Mouse (Mus musculus) forebrain, embryonic 13.5 days (tissue): ENCODE measurements at regions not wholly inside any gene's neighbourhood (a gene's known extent, or its start where the extent isn't known, plus 50 kb on each side); places are given as distances from the start of the nearest gene placed in this dataset.

Experiments used
- ATAC-seq: fragments of 200-750 bp; cut with Nextera tagmentation; 2 replicates; pipeline ENCODE4 v1.8.0; 2017
- H3K27ac ChIP-seq: fragments of 300-500 bp; sonication (generic); 2 replicates; pipeline ENCODE4 v1.5.1; 2015; ENCODE audit warnings: inconsistent platforms, mild to moderate bottlenecking, moderate library complexity
- H3K27me3 ChIP-seq: fragments of 300-500 bp; sonication (generic); 2 replicates; pipeline ENCODE4 v1.6.1; 2015; ENCODE audit warnings: mild to moderate bottlenecking, inconsistent platforms
- H3K36me3 ChIP-seq: fragments of 300-500 bp; sonication (generic); 2 replicates; pipeline ENCODE4 v1.6.1; 2015; ENCODE audit warnings: mild to moderate bottlenecking, inconsistent platforms; ENCODE audit not compliant: poor library complexity, severe bottlenecking
- H3K4me1 ChIP-seq: fragments of 300-500 bp; sonication (generic); 2 replicates; pipeline ENCODE4 v1.6.1; 2015; ENCODE audit warnings: inconsistent platforms
- H3K4me2 ChIP-seq: fragments of 300-500 bp; sonication (generic); 2 replicates; pipeline ENCODE4 v1.6.1; 2015; ENCODE audit warnings: inconsistent platforms, mild to moderate bottlenecking, moderate library complexity
- H3K4me3 ChIP-seq: fragments of 300-500 bp; sonication (generic); 2 replicates; pipeline ENCODE4 v1.5.1; 2015; ENCODE audit warnings: mild to moderate bottlenecking, inconsistent platforms
- H3K9ac ChIP-seq: fragments of 300-500 bp; sonication (generic); 2 replicates; pipeline ENCODE4 v1.6.1; 2015; ENCODE audit warnings: mild to moderate bottlenecking, inconsistent platforms
- H3K9me3 ChIP-seq: fragments of 300-500 bp; sonication (generic); replicated peaks from 2 replicates; pipeline ENCODE4 v1.6.1; 2016; ENCODE audit warnings: inconsistent platforms
- WGBS: fragments of 180-500 bp; shearing (Covaris S2); methylation state at CpG from one replicate; pipeline ENCODE4 v1.1.7; 2015; 5-methylcytosine and 5-hydroxymethylcytosine counted together

GRCm38 (mm10) chr8:76309200-76309599 is 590.0 kb upstream of the Nr3c2 start:
- H3K27ac ChIP-seq: no peak overlapping the region
- no peaks in the 10 kb centered on the region for H3K4me1 ChIP-seq
- H3K4me3 ChIP-seq: no peak overlapping the region
- H3K4me2 ChIP-seq: no peak overlapping the region
- H3K27me3 ChIP-seq: no peaks in the 10 kb centered on the region
- H3K9me3 ChIP-seq: no peaks in the 10 kb centered on the region
- no peak overlapping the region for H3K9ac ChIP-seq
- 75% methylated on average over 3 of the region's 3 CpGs for WGBS
- H3K36me3 ChIP-seq: no peaks in the 10 kb centered on the region
- no peak for ATAC-seq

GRCm38 (mm10) chr8:76328540-76328939 is 570.7 kb upstream of the Nr3c2 start:
- no peak overlapping the region for H3K4me3 ChIP-seq
- 54% methylated on average over 1 of the region's 1 CpGs for WGBS
- no peak overlapping the region for H3K27ac ChIP-seq
- H3K4me2 ChIP-seq: no peak overlapping the region
- no peaks in the 10 kb centered on the region for H3K4me1 ChIP-seq
- H3K9ac ChIP-seq: no peak overlapping the region
- H3K36me3 ChIP-seq: no peaks in the 10 kb centered on the region
- no peak for ATAC-seq
- H3K9me3 ChIP-seq: no peaks in the 10 kb centered on the region
- no peaks in the 10 kb centered on the region for H3K27me3 ChIP-seq

DNA sequence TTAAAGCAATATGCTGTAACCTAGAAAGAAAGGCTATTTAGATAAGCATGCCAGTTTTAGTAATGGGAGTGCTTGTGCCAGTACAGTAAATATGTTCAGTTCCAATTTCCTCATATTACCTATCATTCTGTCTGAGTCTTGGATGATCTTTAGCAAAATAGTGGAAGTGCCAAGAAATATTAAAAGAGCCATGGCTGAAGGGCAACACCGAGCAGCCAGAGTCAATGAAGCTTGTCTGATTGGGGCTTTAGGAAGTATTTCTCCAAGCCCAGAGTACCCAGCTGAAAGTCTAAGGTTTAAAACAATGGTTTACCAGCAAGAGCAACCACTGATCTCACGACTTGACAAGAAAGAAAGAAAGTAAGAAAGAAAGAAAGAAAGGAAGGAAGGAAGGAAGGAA is 556.2 kb upstream of the Nr3c2 start:
- H3K4me2 ChIP-seq: no peak overlapping the region
- no peak for ATAC-seq
- 62% methylated on average over 2 of the region's 2 CpGs for WGBS
- H3K36me3 ChIP-seq: no peaks in the 10 kb centered on the region
- no peaks in the 10 kb centered on the region for H3K9me3 ChIP-seq
- no peak overlapping the region for H3K27ac ChIP-seq
- H3K4me3 ChIP-seq: no peak overlapping the region
- H3K9ac ChIP-seq: no peak overlapping the region
- no peaks in the 10 kb centered on the region for H3K27me3 ChIP-seq
- H3K4me1 ChIP-seq: no peaks in the 10 kb centered on the region

- Histone ChIP-seq H3K4me2 (no peak overlapping the region), H3K9ac (no peak overlapping the region), H3K27ac (no peak overlapping the region), H3K4me3 (no peak overlapping the region), H3K4me1 (no peaks in the 10 kb centered on the region), H3K27me3 (no peaks in the 10 kb centered on the region), H3K36me3 (no peaks in the 10 kb centered on the region), H3K9me3 (no peaks in the 10 kb centered on the region)
- WGBS: 88% methylated on average over 4 of the region's 4 CpGs
- no peak for ATAC-seq
Observed at GRCm38 (mm10) chr8:76346150-76346549, 553.1 kb upstream of the Nr3c2 start.

GRCm38 (mm10) chr8:76346832-76347231 is 552.4 kb upstream of the Nr3c2 start:
- no peak overlapping the region for H3K4me2 ChIP-seq
- no peak for ATAC-seq
- no peak overlapping the region for H3K4me3 ChIP-seq
- H3K27me3 ChIP-seq: no peaks in the 10 kb centered on the region
- H3K9ac ChIP-seq: no peak overlapping the region
- no peaks in the 10 kb centered on the region for H3K4me1 ChIP-seq
- H3K36me3 ChIP-seq: no peaks in the 10 kb centered on the region
- WGBS: 87% methylated on average over 1 of the region's 1 CpGs
- no peaks in the 10 kb centered on the region for H3K9me3 ChIP-seq
- no peak overlapping the region for H3K27ac ChIP-seq

- Histone ChIP-seq H3K27ac (no peak overlapping the region), H3K36me3 (no peaks in the 10 kb centered on the region), H3K27me3 (no peaks in the 10 kb centered on the region), H3K4me3 (no peak overlapping the region), H3K9me3 (no peaks in the 10 kb centered on the region), H3K4me2 (no peak overlapping the region), H3K4me1 (no peaks in the 10 kb centered on the region), H3K9ac (no peak overlapping the region)
- ATAC-seq: no peak
Observed at GRCm38 (mm10) chr8:76374314-76374713, 524.9 kb upstream of the Nr3c2 start.

DNA sequence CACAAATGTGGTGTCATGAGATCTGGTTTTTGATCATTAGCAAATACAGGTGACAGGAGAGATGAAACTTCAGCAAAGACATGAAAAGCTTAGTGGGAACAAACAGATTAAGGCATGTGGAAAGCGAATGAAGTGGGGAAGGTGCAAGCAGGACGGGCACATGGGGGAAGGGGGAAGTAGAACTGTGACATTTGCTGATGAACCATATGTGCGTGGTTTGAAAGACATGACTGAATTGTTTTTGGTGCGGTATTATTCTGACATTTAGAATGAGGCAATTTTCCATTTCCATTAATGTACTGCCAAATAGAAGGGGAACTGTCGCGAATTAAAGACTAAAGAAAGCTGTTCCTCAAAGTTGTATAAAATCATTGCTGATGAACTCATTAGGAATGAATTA is 521.5 kb upstream of the Nr3c2 start:
- no peak overlapping the region for H3K9ac ChIP-seq
- no peaks in the 10 kb centered on the region for H3K36me3 ChIP-seq
- WGBS: 89% methylated on average over 6 of the region's 6 CpGs
- no peak overlapping the region for H3K4me3 ChIP-seq
- ATAC-seq: no peak
- no peaks in the 10 kb centered on the region for H3K4me1 ChIP-seq
- H3K27me3 ChIP-seq: no peaks in the 10 kb centered on the region
- no peaks in the 10 kb centered on the region for H3K9me3 ChIP-seq
- H3K4me2 ChIP-seq: no peak overlapping the region
- no peak overlapping the region for H3K27ac ChIP-seq

DNA sequence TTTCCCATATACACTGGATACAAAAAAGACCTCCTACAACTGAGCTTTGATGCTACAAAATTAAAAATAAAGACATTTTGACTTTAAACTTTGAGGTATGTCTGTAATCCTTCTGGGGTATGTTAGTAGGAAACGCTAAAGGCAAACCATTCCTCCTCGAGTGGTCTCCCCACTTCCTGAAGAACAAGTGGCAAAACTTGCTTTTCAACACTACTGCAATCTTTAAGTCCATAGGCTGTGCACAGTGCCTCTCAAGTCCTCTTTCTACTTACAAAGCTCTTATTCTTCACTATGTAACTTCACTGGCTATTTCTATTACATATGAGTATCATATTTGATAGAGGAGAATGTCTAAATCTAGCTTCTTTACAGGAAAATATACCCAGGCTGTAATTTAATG is 517.6 kb upstream of the Nr3c2 start:
- Histone ChIP-seq H3K27me3 (no peaks in the 10 kb centered on the region), H3K9me3 (no peaks in the 10 kb centered on the region), H3K4me2 (no peak overlapping the region), H3K27ac (no peak overlapping the region), H3K4me3 (no peak overlapping the region), H3K4me1 (peaks cover 15% of the 10 kb centered on the region; the same call in 1 of the 2 replicates), H3K36me3 (no peaks in the 10 kb centered on the region), H3K9ac (no peak overlapping the region)
- no peak for ATAC-seq
- WGBS: 85% methylated on average over 2 of the region's 2 CpGs

- no peaks in the 10 kb centered on the region for H3K36me3 ChIP-seq
- peak; percentile 88 for ATAC-seq
- peaks cover 15% of the 10 kb centered on the region; the same call in 1 of the 2 replicates for H3K4me1 ChIP-seq
- H3K4me2 ChIP-seq: no peak overlapping the region
- no peaks in the 10 kb centered on the region for H3K27me3 ChIP-seq
- no peaks in the 10 kb centered on the region for H3K9me3 ChIP-seq
- no peak overlapping the region for H3K9ac ChIP-seq
- no peak overlapping the region for H3K4me3 ChIP-seq
- WGBS: 14% methylated on average over 5 of the region's 5 CpGs
- no peak overlapping the region for H3K27ac ChIP-seq
Observed at GRCm38 (mm10) chr8:76383583-76384281, 515.5 kb upstream of the Nr3c2 start.

- Histone ChIP-seq H3K27ac (no peak overlapping the region), H3K27me3 (no peaks in the 10 kb centered on the region), H3K4me3 (no peak overlapping the region), H3K36me3 (no peaks in the 10 kb centered on the region), H3K9me3 (no peaks in the 10 kb centered on the region), H3K4me2 (no peak overlapping the region), H3K9ac (no peak overlapping the region), H3K4me1 (peaks cover 15% of the 10 kb centered on the region; the same call in 1 of the 2 replicates)
- WGBS: 45% methylated on average over 5 of the region's 5 CpGs
- peak; percentile 78 for ATAC-seq
Observed at GRCm38 (mm10) chr8:76384282-76384637, 515.0 kb upstream of the Nr3c2 start.

DNA sequence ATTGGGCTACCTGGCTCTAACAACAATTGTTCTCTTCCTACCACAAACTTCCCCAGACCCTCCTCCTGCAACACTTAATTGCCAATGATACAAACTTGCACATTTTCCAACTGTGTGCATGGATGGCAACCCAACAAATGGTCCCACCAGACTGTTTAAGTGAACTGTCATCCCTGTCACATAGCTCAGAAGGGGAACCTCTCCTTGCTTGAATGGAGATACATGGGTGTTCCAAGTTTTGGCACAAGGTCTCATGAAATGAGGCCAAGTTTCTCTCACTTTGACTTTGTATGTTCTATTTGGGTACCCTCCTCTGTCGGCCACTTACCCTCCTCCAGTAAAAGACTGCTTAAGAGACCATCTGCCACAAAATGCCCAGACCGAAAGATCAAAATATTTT is 507.2 kb upstream of the Nr3c2 start:
- H3K27me3 ChIP-seq: no peaks in the 10 kb centered on the region
- H3K36me3 ChIP-seq: no peaks in the 10 kb centered on the region
- no peak overlapping the region for H3K4me3 ChIP-seq
- no peak overlapping the region for H3K4me2 ChIP-seq
- no peaks in the 10 kb centered on the region for H3K4me1 ChIP-seq
- H3K27ac ChIP-seq: no peak overlapping the region
- H3K9me3 ChIP-seq: no peaks in the 10 kb centered on the region
- no peak overlapping the region for H3K9ac ChIP-seq
- peak; percentile 71; the same call in 1 of the 2 replicates for ATAC-seq
- 89% methylated on average over 2 of the region's 2 CpGs for WGBS

DNA sequence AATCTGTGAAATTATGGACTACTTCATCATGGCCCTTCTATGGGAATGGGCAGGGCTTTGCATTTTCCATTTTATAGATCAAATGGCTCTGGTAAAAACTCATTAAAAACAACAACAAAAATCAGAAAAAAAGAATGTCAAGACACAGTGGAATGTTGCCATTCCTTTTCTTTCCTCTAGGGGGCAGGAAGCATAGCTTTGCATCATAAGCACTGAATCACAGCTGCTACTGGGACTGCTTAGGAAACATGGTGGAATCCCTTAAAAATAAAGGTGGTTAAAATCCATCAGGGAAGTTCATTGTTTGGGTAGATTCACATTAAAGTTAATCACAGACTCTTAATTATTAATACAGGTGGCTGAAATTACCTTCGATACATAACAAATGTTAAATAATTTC is 476.8 kb upstream of the Nr3c2 start:
- Histone ChIP-seq H3K27ac (no peak overlapping the region), H3K4me1 (no peaks in the 10 kb centered on the region), H3K27me3 (no peaks in the 10 kb centered on the region), H3K4me2 (no peak overlapping the region), H3K4me3 (no peak overlapping the region), H3K9me3 (no peaks in the 10 kb centered on the region), H3K36me3 (no peaks in the 10 kb centered on the region), H3K9ac (no peak overlapping the region)
- ATAC-seq: no peak
- WGBS: 100% methylated on average over 1 of the region's 1 CpGs

GRCm38 (mm10) chr8:76422861-76423532 is 476.2 kb upstream of the Nr3c2 start:
- Histone ChIP-seq H3K27ac (no peak overlapping the region), H3K9me3 (no peaks in the 10 kb centered on the region), H3K4me2 (no peak overlapping the region), H3K36me3 (no peaks in the 10 kb centered on the region), H3K9ac (no peak overlapping the region), H3K4me3 (no peak overlapping the region), H3K27me3 (no peaks in the 10 kb centered on the region), H3K4me1 (no peaks in the 10 kb centered on the region)
- WGBS: 77% methylated on average over 7 of the region's 7 CpGs
- no peak for ATAC-seq
